Mouse (Mus musculus) erythroblast, embryonic 14.5 days (primary cell): ENCODE measurements around the gene Atg2a. TPM values are rescaled to one million over a fixed set of nuclear protein-coding genes. Genes with fewer than 3 reads are reported as not detected.

ENCODE experiments used
- H3K27me3 ChIP-seq: 2 replicates; pipeline ENCODE4 v1.6.1; 2012; ENCODE audit warnings: inconsistent platforms; ENCODE audit not compliant: control insufficient read depth
- H3K36me3 ChIP-seq: 2 replicates; pipeline ENCODE4 v1.6.1; 2012; ENCODE audit warnings: mild to moderate bottlenecking, inconsistent platforms; ENCODE audit not compliant: control insufficient read depth
- H3K4me1 ChIP-seq: 2 replicates; pipeline ENCODE4 v1.6.1; 2012; ENCODE audit warnings: inconsistent platforms; ENCODE audit not compliant: control insufficient read depth
- H3K4me3 ChIP-seq: replicated peaks from 2 replicates; pipeline ENCODE3; 2012; ENCODE audit warnings: moderate library complexity, mild to moderate bottlenecking, inconsistent platforms
- H3K9me3 ChIP-seq: 2 replicates; pipeline ENCODE4 v1.6.1; 2012; ENCODE audit warnings: low read length, inconsistent platforms, mixed read lengths; ENCODE audit not compliant: control insufficient read depth
- GATA1 ChIP-seq: IDR thresholded peaks from 2 replicates; pipeline ENCODE4 v1.6.1; 2012; ENCODE audit warnings: low read length, inconsistent platforms, mixed read lengths
- TAL1 ChIP-seq: IDR thresholded peaks from 3 replicates; pipeline ENCODE4 v1.6.1; 2012; ENCODE audit warnings: low read length, inconsistent platforms, mixed read lengths
- polyA plus RNA-seq: library from polyadenylated mRNA; stranded (reverse); fragments of >175 nt; gene quantifications from 2 replicates; pipeline ENCODE4 v1.2.3, GENCODE M21; 2012

Atg2a gene
- polyA plus RNA-seq, 1 experiment = 5.6 TPM

DNA sequence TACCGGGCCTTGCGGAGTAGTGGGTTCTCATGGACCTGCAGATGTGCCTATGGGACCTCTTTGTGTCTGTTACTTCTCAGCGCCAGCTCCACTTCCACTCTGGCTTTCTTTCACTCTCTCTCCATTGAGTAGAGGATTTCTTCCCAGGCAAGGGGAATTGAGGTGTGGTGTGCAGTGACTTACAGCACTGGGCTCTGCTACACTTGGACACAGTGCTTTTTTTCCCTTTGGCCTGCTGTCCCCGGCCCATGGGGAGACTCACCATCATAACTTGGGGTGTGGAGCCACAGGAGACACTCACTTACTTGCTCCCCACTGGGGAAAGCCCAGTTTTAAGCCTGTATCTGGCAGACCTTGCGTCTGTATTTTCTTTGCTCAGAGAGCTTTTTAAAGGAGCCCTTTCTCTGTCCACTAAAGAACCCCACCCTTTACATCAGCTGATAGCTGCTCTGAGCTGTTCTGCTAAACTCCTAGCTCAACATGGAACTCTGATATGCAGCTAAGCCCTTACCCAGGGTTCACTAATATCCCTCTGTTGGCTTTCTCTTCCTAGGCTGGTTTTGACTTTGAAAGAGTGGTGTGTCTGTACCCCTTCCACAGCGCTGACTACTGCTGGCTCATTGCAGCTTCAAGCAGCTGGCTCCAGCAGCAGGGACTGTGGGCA is 38.1 kb downstream of the Atg2a start:
- Histone ChIP-seq H3K9me3 (no peaks in the 10 kb centered on the region), H3K27me3 (no peaks in the 10 kb centered on the region), H3K36me3 (peaks cover 66% of the 10 kb centered on the region), H3K4me3 (peak overlapping the region; percentile 74), H3K4me1 (peaks cover 97% of the 10 kb centered on the region)
- TF ChIP-seq GATA1 (no peak), TAL1 (no peak)

DNA sequence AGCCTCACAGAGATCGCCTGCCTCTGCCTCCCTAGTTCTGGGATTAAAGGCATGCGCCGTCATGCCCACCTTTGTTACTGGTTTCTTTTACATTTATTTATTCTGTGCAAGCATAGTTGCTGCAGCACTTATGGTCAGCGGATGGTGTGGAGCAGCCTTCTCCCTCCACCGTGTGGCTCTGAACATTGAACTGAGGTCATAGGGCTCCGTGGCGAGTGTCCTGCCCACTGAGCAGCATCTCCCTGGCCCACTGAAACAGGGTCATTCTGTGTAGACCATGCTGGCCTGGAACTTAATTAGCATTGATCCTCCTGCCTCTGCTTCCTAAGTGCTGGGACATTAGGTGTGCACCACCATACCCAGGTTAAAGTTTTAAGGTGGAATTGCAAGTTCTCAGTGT is 39.1 kb downstream of the Atg2a start:
- Histone ChIP-seq H3K36me3 (peaks cover 75% of the 10 kb centered on the region), H3K4me3 (peak overlapping the region; percentile 10), H3K4me1 (peaks cover 97% of the 10 kb centered on the region), H3K9me3 (no peaks in the 10 kb centered on the region), H3K27me3 (no peaks in the 10 kb centered on the region)
- TF ChIP-seq GATA1 (no peak), TAL1 (no peak)

DNA sequence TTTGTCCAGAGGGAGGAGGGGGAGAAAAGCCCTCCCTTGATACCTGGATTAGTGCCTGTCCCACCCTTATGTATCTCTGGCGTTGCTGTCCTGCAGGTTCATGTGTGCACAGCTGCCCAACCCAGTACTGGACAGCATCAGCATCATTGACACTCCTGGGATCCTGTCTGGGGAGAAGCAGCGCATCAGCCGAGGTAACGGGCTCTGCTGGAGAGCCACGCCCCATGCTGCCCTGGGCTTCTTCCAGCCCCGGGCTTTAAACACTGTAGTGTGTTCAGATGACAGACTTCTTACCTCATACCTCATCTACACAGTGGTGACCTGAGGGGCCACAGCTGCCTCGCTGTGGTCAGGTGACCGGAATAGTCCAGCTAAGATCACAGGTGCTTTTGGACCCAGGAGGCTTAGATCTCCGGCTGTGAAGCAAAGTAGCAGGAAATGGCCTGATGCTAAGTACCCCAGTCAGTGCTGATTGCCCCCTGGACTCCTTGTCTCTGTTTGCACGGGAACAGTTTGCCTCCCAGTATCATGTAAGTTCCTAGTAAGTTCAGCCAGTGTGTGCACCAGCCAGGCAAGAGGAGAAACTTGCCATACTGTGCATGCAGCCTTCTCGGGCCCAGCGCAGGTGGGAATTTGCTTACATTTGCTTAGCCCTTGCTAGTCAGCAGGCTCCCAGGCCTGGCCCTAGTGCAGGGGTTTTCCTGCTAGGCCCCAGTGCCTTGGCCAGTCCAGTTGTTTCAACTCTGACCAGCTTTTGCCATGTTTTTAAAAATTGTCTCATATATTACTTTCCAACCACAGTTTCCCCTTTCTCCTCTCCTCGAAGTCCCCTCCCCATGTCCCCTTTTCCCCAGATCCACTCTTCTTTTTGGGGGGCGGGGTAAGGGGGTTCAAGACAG is 39.9 kb downstream of the Atg2a start:
- TF ChIP-seq TAL1 = no peak
- no peak for TF ChIP-seq GATA1
- H3K4me3 ChIP-seq = no peak overlapping the region
- no peaks in the 10 kb centered on the region for H3K9me3 ChIP-seq
- H3K27me3 ChIP-seq = no peaks in the 10 kb centered on the region
- H3K36me3 ChIP-seq = peaks cover 83% of the 10 kb centered on the region
- H3K4me1 ChIP-seq = peaks cover 97% of the 10 kb centered on the region

DNA sequence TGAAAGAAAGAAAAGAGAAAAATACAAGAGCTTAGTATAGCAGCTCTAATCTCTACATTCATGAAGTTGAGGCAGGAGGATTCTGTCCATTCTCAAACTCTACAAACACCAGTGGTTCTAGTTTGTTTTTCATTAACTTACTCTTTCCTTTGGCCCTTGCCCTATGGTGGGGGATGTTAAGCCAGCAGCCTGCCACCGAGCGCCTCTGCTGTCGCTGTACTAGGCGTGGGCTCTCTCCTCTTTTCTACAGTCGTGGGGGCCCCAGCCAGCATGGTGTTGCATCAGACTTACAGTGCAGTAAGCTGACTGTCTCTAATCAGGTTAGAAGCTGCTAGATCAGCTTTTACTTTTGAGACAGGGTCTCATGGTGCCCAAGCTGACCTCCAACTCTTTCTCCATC is 41.5 kb downstream of the Atg2a start:
- H3K27me3 ChIP-seq = no peaks in the 10 kb centered on the region
- peaks cover 100% of the 10 kb centered on the region for H3K36me3 ChIP-seq
- H3K4me3 ChIP-seq = peak overlapping the region; percentile 15
- H3K4me1 ChIP-seq = peaks cover 100% of the 10 kb centered on the region
- TF ChIP-seq TAL1 (no peak), GATA1 (no peak)
- H3K9me3 ChIP-seq = no peaks in the 10 kb centered on the region

DNA sequence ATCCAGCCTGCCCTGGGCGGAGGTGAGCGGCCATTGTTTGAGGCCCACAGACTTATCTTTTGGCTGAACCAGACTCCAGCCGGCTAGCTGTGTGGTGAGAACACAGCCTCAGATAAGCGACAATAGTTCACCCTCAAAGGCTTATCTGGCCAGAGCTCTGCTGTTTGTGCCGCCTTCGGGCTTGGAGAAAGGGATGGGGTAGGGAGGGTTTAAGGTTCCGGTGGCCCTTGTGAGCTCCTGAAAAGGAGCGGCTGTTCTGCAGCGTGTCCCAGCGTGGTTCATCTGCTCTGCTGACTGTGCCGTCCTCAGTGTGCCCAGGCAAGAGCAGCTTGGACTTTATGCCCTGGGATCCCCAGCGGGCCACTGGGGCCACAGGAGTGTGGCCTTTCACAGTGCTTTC is 43.0 kb downstream of the Atg2a start:
- Histone ChIP-seq H3K4me1 (peaks cover 98% of the 10 kb centered on the region), H3K27me3 (no peaks in the 10 kb centered on the region), H3K36me3 (peaks cover 98% of the 10 kb centered on the region), H3K4me3 (peak overlapping the region; percentile 56), H3K9me3 (no peaks in the 10 kb centered on the region)
- TF ChIP-seq TAL1 (peak; percentile 36; the same call in 2 of the 3 replicates), GATA1 (peak; percentile 84)

DNA sequence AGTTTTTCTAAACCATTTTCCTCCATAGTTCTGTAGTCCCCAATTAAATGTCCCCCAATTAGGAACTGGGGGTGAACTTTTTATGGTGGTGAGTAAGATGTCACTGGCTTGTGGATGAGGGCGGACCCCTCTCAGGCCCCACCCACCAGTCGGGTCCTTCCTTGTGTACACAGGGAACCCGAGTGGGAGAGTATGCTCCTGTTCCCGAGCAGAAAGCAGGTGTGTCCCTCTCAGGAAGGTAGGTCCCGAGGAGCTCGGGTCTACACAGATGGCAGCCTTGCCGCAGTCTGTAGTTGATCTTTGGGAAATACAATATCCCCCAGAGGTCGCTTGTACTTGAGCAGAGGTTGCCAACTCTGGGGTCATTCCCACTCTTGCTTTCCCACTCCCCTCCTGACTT is 43.8 kb downstream of the Atg2a start:
- H3K27me3 ChIP-seq = no peaks in the 10 kb centered on the region
- peaks cover 98% of the 10 kb centered on the region for H3K36me3 ChIP-seq
- TF ChIP-seq GATA1 = no peak
- no peaks in the 10 kb centered on the region for H3K9me3 ChIP-seq
- H3K4me1 ChIP-seq = peaks cover 98% of the 10 kb centered on the region
- peak overlapping the region; percentile 56 for H3K4me3 ChIP-seq

DNA sequence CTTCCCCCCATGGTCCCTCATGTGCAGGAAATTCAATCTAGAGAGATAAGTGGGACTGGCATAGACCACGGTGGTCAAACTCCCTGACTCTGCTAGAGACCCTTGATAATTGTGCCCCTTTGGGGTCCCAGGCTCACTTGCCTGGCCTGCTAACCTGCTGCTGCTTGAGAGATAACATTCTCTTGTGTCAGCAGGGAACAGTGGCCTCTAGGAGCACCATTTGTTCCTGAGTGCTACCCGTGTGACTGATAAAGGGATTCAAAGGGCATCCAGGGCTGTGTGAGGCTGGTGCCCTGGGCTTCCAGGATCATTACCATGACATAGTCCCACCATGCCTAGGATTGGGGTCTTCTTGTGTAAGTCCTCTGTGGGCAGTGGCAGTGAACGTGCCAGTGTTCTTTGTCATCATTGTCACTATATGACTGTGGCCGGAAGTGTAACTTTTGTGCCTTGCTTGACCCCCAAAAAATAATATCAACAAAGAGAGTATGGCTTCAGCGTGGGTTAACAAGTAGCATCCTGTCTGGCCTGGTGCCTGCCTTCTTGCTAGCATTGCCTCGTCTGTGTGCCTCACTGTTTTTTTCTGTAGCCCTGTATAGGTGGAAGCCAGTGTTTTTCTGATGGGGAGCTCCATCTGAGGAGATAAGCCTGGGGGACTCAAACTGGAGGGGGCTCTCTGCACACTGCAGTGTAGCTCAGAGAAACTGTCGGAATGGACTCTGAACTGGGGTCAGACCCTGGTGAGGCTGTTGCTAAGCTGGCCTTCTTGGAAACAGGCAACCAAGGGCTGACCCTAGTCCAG is 44.4 kb downstream of the Atg2a start:
- Histone ChIP-seq H3K36me3 (peaks cover 96% of the 10 kb centered on the region), H3K4me1 (peaks cover 97% of the 10 kb centered on the region), H3K4me3 (peak overlapping the region; percentile 56), H3K9me3 (no peaks in the 10 kb centered on the region), H3K27me3 (no peaks in the 10 kb centered on the region)
- TF ChIP-seq TAL1 (no peak), GATA1 (no peak)

DNA sequence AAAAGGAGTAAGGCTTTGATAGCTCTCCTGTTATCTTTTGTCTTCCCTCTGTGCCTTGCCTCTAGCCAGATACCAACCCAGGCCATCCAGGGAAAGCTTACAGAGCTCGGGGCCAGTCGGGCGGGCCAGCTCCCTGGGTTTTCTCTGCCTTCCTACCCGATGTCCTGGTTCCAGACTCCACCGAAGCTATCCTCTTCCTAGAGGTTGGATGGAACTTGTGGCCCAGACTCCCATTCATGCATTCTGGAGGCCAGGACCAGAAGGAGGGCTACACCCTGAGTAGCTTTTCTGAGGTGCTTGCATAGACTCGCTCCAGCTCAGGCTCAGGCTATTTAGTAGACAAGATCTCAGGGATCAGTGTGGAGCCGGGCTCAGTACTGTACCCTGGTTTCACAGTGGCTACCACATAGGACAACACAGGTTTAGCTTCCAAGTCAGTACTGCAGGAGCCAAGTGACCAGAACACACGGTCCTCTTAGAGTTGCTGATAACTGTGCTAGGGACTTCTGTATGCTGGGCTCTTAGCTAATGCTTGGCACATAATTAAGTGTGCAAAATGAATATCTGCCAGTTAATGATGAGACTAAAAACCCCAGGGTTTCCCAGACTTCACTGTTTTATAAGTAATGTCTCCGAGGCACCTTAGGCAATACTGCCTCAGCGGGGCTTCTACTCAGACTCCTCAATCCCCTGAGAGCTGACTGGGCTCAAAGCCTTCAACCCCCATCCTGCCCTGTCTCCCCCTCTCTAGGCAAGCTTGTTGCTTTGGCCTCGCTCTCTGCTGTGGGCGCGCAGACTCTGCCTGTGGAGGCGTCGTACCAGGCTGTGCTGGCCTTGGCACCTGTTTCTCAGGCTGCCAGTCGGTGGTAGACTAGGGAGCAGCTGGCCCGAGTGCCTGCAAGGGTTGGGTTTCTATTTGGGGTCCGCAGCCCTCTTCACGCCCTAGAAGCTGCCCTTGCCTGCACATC is 45.2 kb downstream of the Atg2a start:
- H3K9me3 ChIP-seq = no peaks in the 10 kb centered on the region
- H3K4me1 ChIP-seq = peaks cover 97% of the 10 kb centered on the region

More for the DNA sequence above, 45.2 kb downstream of the Atg2a start:
- Histone ChIP-seq H3K4me3 (peak overlapping the region; percentile 28), H3K27me3 (no peaks in the 10 kb centered on the region), H3K36me3 (peaks cover 96% of the 10 kb centered on the region)
- TF ChIP-seq TAL1 = no peak
